Mouse (Mus musculus): ENCODE data around the gene Sod1. TPM values are rescaled to one million over a fixed set of nuclear protein-coding genes. Genes with fewer than 3 reads are reported as not detected.

The Sod1 gene
- 1,212 and 1,309 TPM in 2 replicates for polyA plus RNA-seq (2015; fragmentation: Nextera tagmentation; extraction: Ambion mirVana)

DNA sequence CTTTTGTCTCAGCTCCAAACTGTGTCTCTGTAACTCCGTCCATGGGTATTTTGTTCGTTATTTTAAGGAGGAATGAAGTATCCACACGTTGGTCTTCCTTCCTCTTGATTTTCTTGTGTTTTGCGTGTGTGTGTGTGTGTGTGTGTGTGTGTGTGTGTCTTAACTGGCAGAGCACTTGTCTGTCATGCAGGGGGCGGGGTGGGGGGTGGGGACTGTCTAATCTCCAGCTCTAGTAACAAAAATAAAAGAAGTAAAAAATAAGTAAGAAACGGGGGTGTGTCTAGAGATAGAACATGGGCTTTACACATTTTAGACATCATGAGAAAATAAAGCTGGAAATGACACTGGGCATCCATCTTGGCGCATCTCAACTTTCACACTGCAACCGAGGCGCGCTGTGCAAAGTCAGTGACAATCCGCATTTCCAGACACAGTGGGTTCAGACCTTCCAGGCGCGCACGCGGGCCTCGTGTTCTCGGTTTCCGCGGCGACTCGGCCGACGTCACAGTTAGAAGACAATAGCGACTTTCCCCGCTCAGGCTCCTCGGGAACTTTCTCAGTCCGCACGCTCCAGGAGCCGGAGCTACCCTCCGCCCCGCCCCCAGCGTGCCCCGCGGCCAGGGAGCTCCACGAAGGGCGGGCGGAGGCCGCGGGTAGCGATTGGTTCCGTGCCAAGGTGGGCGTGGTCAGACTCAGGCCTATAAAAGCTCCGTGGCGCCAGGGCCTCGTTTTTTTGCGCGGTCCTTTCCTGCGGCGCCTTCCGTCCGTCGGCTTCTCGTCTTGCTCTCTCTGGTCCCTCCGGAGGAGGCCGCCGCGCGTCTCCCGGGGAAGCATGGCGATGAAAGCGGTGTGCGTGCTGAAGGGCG lies at the start of gene Sod1:
Gene Sod1, plus strand, starts transcription at position 729 of the 866 bp plus-strand sequence.
- Histone ChIP-seq H3K27me3 (ENCODE audit: insufficient read depth, low read length) (no peaks in the 10 kb centered on the region), H3K4me3 (replicated peaks; ENCODE audit: low read depth, low read length) (peak within 1 kb of the TSS; percentile 93), H3K4me2 (ENCODE audit: low read length) (peak within 1 kb of the TSS; percentile 84), H3K36me3 (ENCODE audit: insufficient read depth, low read length) (peaks cover under 1% of the 10 kb centered on the region; the same call in 1 of the 2 replicates), H3K4me1 (replicated peaks; ENCODE audit: insufficient read depth, low read length) (peaks cover 11% of the 10 kb centered on the region; the same call in 1 of the 2 replicates), H3K27ac (peak within 1 kb of the TSS; percentile 89), H3K9ac (ENCODE audit: low read depth, low read length) (peak within 1 kb of the TSS; percentile 94), H3K9me3 (replicated peaks; ENCODE audit: low read length) (no peaks in the 10 kb centered on the region)
- 2% methylated on average over 63 of the region's 63 CpGs for WGBS
- peak; percentile 96 for DNase-seq (ENCODE audit: low spot score)
- no peak for TF ChIP-seq CTCF (IDR thresholded peaks at IDR 0.05; ENCODE audit: low read depth)
- ATAC-seq (replicated peaks; ENCODE audit: low FRiP score, low read depth) = peak; percentile 95

DNA sequence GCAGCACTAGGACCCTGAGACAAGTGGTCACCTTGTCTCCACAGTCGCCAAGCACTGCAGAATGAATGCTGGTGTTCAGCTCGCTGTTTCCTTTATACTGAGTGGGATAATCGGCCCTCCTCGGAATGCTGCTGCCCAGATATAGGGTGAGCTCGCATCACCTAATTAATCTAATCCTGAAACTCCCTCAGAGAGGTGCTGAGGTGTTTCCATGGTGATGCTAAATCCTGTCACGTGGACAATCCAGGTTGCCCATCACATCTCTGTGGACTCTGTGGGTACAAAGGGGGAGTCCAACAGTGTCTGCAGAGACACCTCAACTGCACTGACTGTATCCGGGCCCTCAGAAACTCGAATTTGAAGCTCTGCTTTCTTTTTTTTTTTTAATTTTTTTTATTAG lies 49.1 kb upstream of the Sod1 start:
- H3K9me3 ChIP-seq (replicated peaks; ENCODE audit: low read length) = no peaks in the 10 kb centered on the region
- no peaks in the 10 kb centered on the region for H3K27me3 ChIP-seq (ENCODE audit: insufficient read depth, low read length)
- H3K4me3 ChIP-seq (replicated peaks; ENCODE audit: low read depth, low read length) = no peak overlapping the region
- no peaks in the 10 kb centered on the region for H3K36me3 ChIP-seq (ENCODE audit: insufficient read depth, low read length)
- TF ChIP-seq CTCF (IDR thresholded peaks at IDR 0.05; ENCODE audit: low read depth) = no peak
- ATAC-seq (replicated peaks; ENCODE audit: low FRiP score, low read depth) = no peak
- no peaks in the 10 kb centered on the region for H3K4me1 ChIP-seq (replicated peaks; ENCODE audit: insufficient read depth, low read length)
- 70% methylated on average over 8 of the region's 8 CpGs for WGBS
- H3K27ac ChIP-seq = no peak overlapping the region
- no peak overlapping the region for H3K9ac ChIP-seq (ENCODE audit: low read depth, low read length)
- DNase-seq (ENCODE audit: low spot score) = no peak
- H3K4me2 ChIP-seq (ENCODE audit: low read length) = no peak overlapping the region

DNA sequence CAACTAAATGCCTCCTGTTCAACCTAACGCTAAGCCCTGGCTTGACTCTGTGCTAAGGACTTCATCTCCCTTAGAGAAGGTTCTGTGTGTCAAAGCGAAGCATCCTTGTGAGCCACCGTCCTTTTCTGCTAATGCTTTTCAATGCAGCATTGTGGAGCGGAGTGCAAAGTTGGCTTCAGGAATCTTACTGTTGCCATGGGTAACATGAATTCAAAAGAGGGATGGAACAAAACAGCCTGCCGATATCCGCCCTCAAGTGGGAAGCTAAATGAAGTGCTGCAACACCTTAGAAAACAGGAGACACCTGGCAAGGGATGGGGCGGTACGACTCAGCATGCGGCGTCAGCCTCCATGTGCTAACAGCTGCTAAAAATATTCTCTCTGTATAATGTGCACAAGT lies 44.1 kb upstream of the Sod1 start:
- DNase-seq (ENCODE audit: low spot score) (no peak), ATAC-seq (replicated peaks; ENCODE audit: low FRiP score, low read depth) (no peak)
- H3K27me3 ChIP-seq (ENCODE audit: insufficient read depth, low read length) = no peaks in the 10 kb centered on the region
- H3K4me2 ChIP-seq (ENCODE audit: low read length) = no peak overlapping the region
- H3K27ac ChIP-seq = no peak overlapping the region
- H3K4me1 ChIP-seq (replicated peaks; ENCODE audit: insufficient read depth, low read length) = no peaks in the 10 kb centered on the region
- no peaks in the 10 kb centered on the region for H3K36me3 ChIP-seq (ENCODE audit: insufficient read depth, low read length)
- H3K9ac ChIP-seq (ENCODE audit: low read depth, low read length) = no peak overlapping the region
- WGBS = 73% methylated on average over 10 of the region's 10 CpGs
- H3K9me3 ChIP-seq (replicated peaks; ENCODE audit: low read length) = no peaks in the 10 kb centered on the region
- TF ChIP-seq CTCF (IDR thresholded peaks at IDR 0.05; ENCODE audit: low read depth) = no peak
- no peak overlapping the region for H3K4me3 ChIP-seq (replicated peaks; ENCODE audit: low read depth, low read length)

DNA sequence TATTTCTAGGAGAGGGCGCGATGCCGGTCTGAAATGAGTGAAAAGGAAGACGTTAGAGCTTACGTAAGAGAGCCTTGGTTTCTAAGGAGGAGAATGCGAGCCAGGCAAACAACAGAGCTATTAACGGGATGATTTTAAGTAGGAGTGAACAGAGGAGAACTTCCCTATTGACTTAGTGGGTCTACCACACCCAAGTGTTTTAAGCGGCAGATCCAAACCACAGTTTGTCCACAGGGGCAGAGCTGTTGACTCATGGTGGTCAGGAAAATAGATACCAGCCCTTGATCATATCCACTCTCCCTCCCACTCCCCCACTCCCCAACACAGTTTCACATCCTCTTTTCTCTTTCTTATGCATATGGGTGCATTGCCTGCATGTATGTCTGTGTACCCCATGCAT lies 43.1 kb upstream of the Sod1 start:
- Histone ChIP-seq H3K4me3 (replicated peaks; ENCODE audit: low read depth, low read length) (no peak overlapping the region), H3K27me3 (ENCODE audit: insufficient read depth, low read length) (no peaks in the 10 kb centered on the region), H3K27ac (no peak overlapping the region), H3K9ac (ENCODE audit: low read depth, low read length) (no peak overlapping the region), H3K4me1 (replicated peaks; ENCODE audit: insufficient read depth, low read length) (no peaks in the 10 kb centered on the region), H3K4me2 (ENCODE audit: low read length) (no peak overlapping the region), H3K9me3 (replicated peaks; ENCODE audit: low read length) (no peaks in the 10 kb centered on the region), H3K36me3 (ENCODE audit: insufficient read depth, low read length) (no peaks in the 10 kb centered on the region)
- DNase-seq (ENCODE audit: low spot score) (no peak), ATAC-seq (replicated peaks; ENCODE audit: low FRiP score, low read depth) (no peak)
- 78% methylated on average over 8 of the region's 8 CpGs for WGBS
- no peak for TF ChIP-seq CTCF (IDR thresholded peaks at IDR 0.05; ENCODE audit: low read depth)

DNA sequence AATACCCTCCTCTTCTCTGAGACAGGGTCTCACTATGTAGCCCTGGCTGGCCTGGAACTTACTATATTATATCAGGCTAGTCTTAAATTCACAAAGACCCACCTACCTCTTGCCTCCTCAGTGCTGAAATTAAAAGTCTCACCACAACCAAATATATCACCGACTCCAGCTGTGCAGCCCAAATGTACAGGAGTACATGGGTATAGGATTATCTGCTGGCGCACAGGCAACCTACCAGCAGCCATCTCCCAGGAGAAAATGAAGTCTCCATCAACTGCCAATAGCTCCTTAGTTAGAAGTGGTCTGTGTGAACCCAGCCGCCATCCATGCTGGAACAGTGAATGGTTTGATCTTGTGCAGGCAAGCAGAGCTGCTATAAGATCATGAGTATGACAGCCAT lies 42.1 kb upstream of the Sod1 start:
- no peaks in the 10 kb centered on the region for H3K36me3 ChIP-seq (ENCODE audit: insufficient read depth, low read length)
- TF ChIP-seq CTCF (IDR thresholded peaks at IDR 0.05; ENCODE audit: low read depth) = no peak
- no peaks in the 10 kb centered on the region for H3K9me3 ChIP-seq (replicated peaks; ENCODE audit: low read length)
- ATAC-seq (replicated peaks; ENCODE audit: low FRiP score, low read depth) = no peak
- no peak overlapping the region for H3K9ac ChIP-seq (ENCODE audit: low read depth, low read length)
- H3K4me3 ChIP-seq (replicated peaks; ENCODE audit: low read depth, low read length) = no peak overlapping the region
- no peaks in the 10 kb centered on the region for H3K4me1 ChIP-seq (replicated peaks; ENCODE audit: insufficient read depth, low read length)
- DNase-seq (ENCODE audit: low spot score) = no peak
- H3K27me3 ChIP-seq (ENCODE audit: insufficient read depth, low read length) = no peaks in the 10 kb centered on the region
- 90% methylated on average over 3 of the region's 3 CpGs for WGBS
- H3K4me2 ChIP-seq (ENCODE audit: low read length) = no peak overlapping the region
- H3K27ac ChIP-seq = no peak overlapping the region

DNA sequence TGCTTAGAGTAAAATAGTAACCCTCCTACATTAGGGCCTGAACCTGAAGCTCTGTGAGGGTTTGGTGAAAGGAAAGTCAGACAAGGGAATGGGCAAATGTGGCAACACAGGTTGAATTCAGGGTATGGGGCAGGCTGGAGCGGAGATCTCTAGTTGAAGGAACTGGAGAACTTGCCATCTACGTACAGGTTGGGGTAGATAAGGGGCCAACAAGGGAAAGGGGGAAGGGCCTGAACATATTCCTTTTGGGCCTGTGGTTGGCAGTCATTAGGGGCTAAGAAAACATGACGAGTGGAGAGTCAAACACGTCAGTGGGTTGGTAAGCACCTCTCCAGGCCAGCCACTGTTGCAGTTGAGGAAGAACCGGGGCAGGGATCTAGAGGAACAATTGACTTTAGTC lies 40.7 kb upstream of the Sod1 start:
- Histone ChIP-seq H3K4me1 (replicated peaks; ENCODE audit: insufficient read depth, low read length) (no peaks in the 10 kb centered on the region), H3K27ac (no peak overlapping the region), H3K4me3 (replicated peaks; ENCODE audit: low read depth, low read length) (no peak overlapping the region), H3K4me2 (ENCODE audit: low read length) (no peak overlapping the region), H3K36me3 (ENCODE audit: insufficient read depth, low read length) (no peaks in the 10 kb centered on the region), H3K9me3 (replicated peaks; ENCODE audit: low read length) (no peaks in the 10 kb centered on the region), H3K27me3 (ENCODE audit: insufficient read depth, low read length) (no peaks in the 10 kb centered on the region), H3K9ac (ENCODE audit: low read depth, low read length) (no peak overlapping the region)
- DNase-seq (ENCODE audit: low spot score) (no peak), ATAC-seq (replicated peaks; ENCODE audit: low FRiP score, low read depth) (no peak)
- no peak for TF ChIP-seq CTCF (IDR thresholded peaks at IDR 0.05; ENCODE audit: low read depth)
- 82% methylated on average over 5 of the region's 5 CpGs for WGBS

Data from kidney, postnatal 0 days (tissue).